Mouse (Mus musculus): ENCODE results near the gene Cpsf4. TPM values are rescaled to one million over a fixed set of nuclear protein-coding genes. Genes with fewer than 3 reads are reported as not detected.

Cpsf4 gene
- total and polyA plus RNA-seq, 3 experiments: 10.4 to 12.1 (median 11.0) TPM

- no peak for TF ChIP-seq POLR2A (IDR thresholded peaks at IDR 0.05; ENCODE audit: insufficient read depth, low read depth, low read length)
- no peak for TF ChIP-seq CTCF (IDR thresholded peaks at IDR 0.05)
- TF ChIP-seq EP300 (IDR thresholded peaks at IDR 0.05; ENCODE audit: insufficient read depth, low read depth, low read length): no peak
- intact Hi-C loops (cut with DNase I): no loop called here
- no peaks in the 10 kb centered on the region for H3K79me2 ChIP-seq (replicated peaks; ENCODE audit: control insufficient read depth, insufficient read depth, low read length)
Measured at GRCm38 (mm10) chr5:145213505-145213904, 46.5 kb downstream of the Cpsf4 start.

GRCm38 (mm10) chr5:145214679-145215078 lies 47.7 kb downstream of the Cpsf4 start:
- no peaks in the 10 kb centered on the region for H3K27me3 ChIP-seq (ENCODE audit: control insufficient read depth, insufficient read depth, low read length)
- 63% methylated on average over 4 of the region's 4 CpGs for WGBS
- H3K4me1 ChIP-seq (ENCODE audit: control insufficient read depth, insufficient read depth, low read length): no peaks in the 10 kb centered on the region
- DNase-seq: no peak
- peak; percentile 68 for TF ChIP-seq CTCF (IDR thresholded peaks at IDR 0.05)
- TF ChIP-seq POLR2A (IDR thresholded peaks at IDR 0.05; ENCODE audit: insufficient read depth, low read depth, low read length): no peak
- no peak overlapping the region for H3K4me3 ChIP-seq
- no peaks in the 10 kb centered on the region for H3K79me2 ChIP-seq (replicated peaks; ENCODE audit: control insufficient read depth, insufficient read depth, low read length)
- H3K9ac ChIP-seq (ENCODE audit: low read depth, low read length): no peak overlapping the region
- H3K36me3 ChIP-seq (ENCODE audit: control insufficient read depth, insufficient read depth, low read length): no peaks in the 10 kb centered on the region
- intact Hi-C loops (cut with DNase I): no loop called here
- no peak overlapping the region for H3K27ac ChIP-seq

More at GRCm38 (mm10) chr5:145213505-145213904, 46.5 kb downstream of the Cpsf4 start:
- Histone ChIP-seq H3K36me3 (ENCODE audit: control insufficient read depth, insufficient read depth, low read length) (no peaks in the 10 kb centered on the region), H3K27me3 (ENCODE audit: control insufficient read depth, insufficient read depth, low read length) (no peaks in the 10 kb centered on the region), H3K9ac (ENCODE audit: low read depth, low read length) (no peak overlapping the region), H3K4me1 (ENCODE audit: control insufficient read depth, insufficient read depth, low read length) (no peaks in the 10 kb centered on the region), H3K27ac (no peak overlapping the region), H3K4me3 (no peak overlapping the region)
- WGBS: 92% methylated on average over 3 of the region's 3 CpGs
- DNase-seq: no peak

- H3K27me3 ChIP-seq (ENCODE audit: control insufficient read depth, insufficient read depth, low read length): no peaks in the 10 kb centered on the region
- no peak overlapping the region for H3K9ac ChIP-seq (ENCODE audit: low read depth, low read length)
- no peaks in the 10 kb centered on the region for H3K79me2 ChIP-seq (replicated peaks; ENCODE audit: control insufficient read depth, insufficient read depth, low read length)
- WGBS: 84% methylated on average over 6 of the region's 6 CpGs
- no peak overlapping the region for H3K4me3 ChIP-seq
- no peaks in the 10 kb centered on the region for H3K4me1 ChIP-seq (ENCODE audit: control insufficient read depth, insufficient read depth, low read length)
- intact Hi-C loops (cut with DNase I): no loop called here
- DNase-seq: no peak
- TF ChIP-seq CTCF (IDR thresholded peaks at IDR 0.05): no peak
- TF ChIP-seq POLR2A (IDR thresholded peaks at IDR 0.05; ENCODE audit: insufficient read depth, low read depth, low read length): no peak
- no peak for TF ChIP-seq EP300 (IDR thresholded peaks at IDR 0.05; ENCODE audit: insufficient read depth, low read depth, low read length)
- no peaks in the 10 kb centered on the region for H3K36me3 ChIP-seq (ENCODE audit: control insufficient read depth, insufficient read depth, low read length)
- no peak overlapping the region for H3K27ac ChIP-seq
Measured at GRCm38 (mm10) chr5:145217746-145218145, 50.7 kb downstream of the Cpsf4 start.

- no peak overlapping the region for H3K4me3 ChIP-seq
- TF ChIP-seq CTCF (IDR thresholded peaks at IDR 0.05) (no peak), EP300 (IDR thresholded peaks at IDR 0.05; ENCODE audit: insufficient read depth, low read depth, low read length) (no peak), POLR2A (IDR thresholded peaks at IDR 0.05; ENCODE audit: insufficient read depth, low read depth, low read length) (no peak)
- no peaks in the 10 kb centered on the region for H3K27me3 ChIP-seq (ENCODE audit: control insufficient read depth, insufficient read depth, low read length)
- no peaks in the 10 kb centered on the region for H3K4me1 ChIP-seq (ENCODE audit: control insufficient read depth, insufficient read depth, low read length)
- no peak overlapping the region for H3K27ac ChIP-seq
- intact Hi-C loops (cut with DNase I): no loop called here
- H3K9ac ChIP-seq (ENCODE audit: low read depth, low read length): no peak overlapping the region
- 96% methylated on average over 21 of the region's 21 CpGs for WGBS
- DNase-seq: no peak
- H3K79me2 ChIP-seq (replicated peaks; ENCODE audit: control insufficient read depth, insufficient read depth, low read length): no peaks in the 10 kb centered on the region
- no peaks in the 10 kb centered on the region for H3K36me3 ChIP-seq (ENCODE audit: control insufficient read depth, insufficient read depth, low read length)
Measured at GRCm38 (mm10) chr5:145218206-145218605, 51.2 kb downstream of the Cpsf4 start.

GRCm38 (mm10) chr5:145218671-145219070 lies 51.7 kb downstream of the Cpsf4 start:
- TF ChIP-seq EP300 (IDR thresholded peaks at IDR 0.05; ENCODE audit: insufficient read depth, low read depth, low read length): no peak
- no peak for TF ChIP-seq CTCF (IDR thresholded peaks at IDR 0.05)
- no peak for TF ChIP-seq POLR2A (IDR thresholded peaks at IDR 0.05; ENCODE audit: insufficient read depth, low read depth, low read length)
- Histone ChIP-seq H3K27ac (no peak overlapping the region), H3K79me2 (replicated peaks; ENCODE audit: control insufficient read depth, insufficient read depth, low read length) (no peaks in the 10 kb centered on the region), H3K27me3 (ENCODE audit: control insufficient read depth, insufficient read depth, low read length) (no peaks in the 10 kb centered on the region), H3K36me3 (ENCODE audit: control insufficient read depth, insufficient read depth, low read length) (no peaks in the 10 kb centered on the region), H3K4me3 (no peak overlapping the region), H3K4me1 (ENCODE audit: control insufficient read depth, insufficient read depth, low read length) (no peaks in the 10 kb centered on the region), H3K9ac (ENCODE audit: low read depth, low read length) (no peak overlapping the region)
- no peak for DNase-seq
- intact Hi-C loops (cut with DNase I): no loop called here
- WGBS: 93% methylated on average over 20 of the region's 20 CpGs

- 93% methylated on average over 8 of the region's 8 CpGs for WGBS
- H3K27ac ChIP-seq: no peak overlapping the region
- no peak overlapping the region for H3K4me3 ChIP-seq
- H3K9ac ChIP-seq (ENCODE audit: low read depth, low read length): no peak overlapping the region
- DNase-seq: no peak
- no peaks in the 10 kb centered on the region for H3K4me1 ChIP-seq (ENCODE audit: control insufficient read depth, insufficient read depth, low read length)
- no peaks in the 10 kb centered on the region for H3K27me3 ChIP-seq (ENCODE audit: control insufficient read depth, insufficient read depth, low read length)
- no peaks in the 10 kb centered on the region for H3K36me3 ChIP-seq (ENCODE audit: control insufficient read depth, insufficient read depth, low read length)
- no peak for TF ChIP-seq CTCF (IDR thresholded peaks at IDR 0.05)
- TF ChIP-seq POLR2A (IDR thresholded peaks at IDR 0.05; ENCODE audit: insufficient read depth, low read depth, low read length): no peak
- TF ChIP-seq EP300 (IDR thresholded peaks at IDR 0.05; ENCODE audit: insufficient read depth, low read depth, low read length): no peak
- intact Hi-C loops (cut with DNase I): no loop called here
- H3K79me2 ChIP-seq (replicated peaks; ENCODE audit: control insufficient read depth, insufficient read depth, low read length): no peaks in the 10 kb centered on the region
Measured at GRCm38 (mm10) chr5:145219981-145220380, 53.0 kb downstream of the Cpsf4 start.
